Mouse (Mus musculus): ENCODE measurements around the gene Nomo1.

GRCm38 (mm10) chr7:46086378-46086777 lies 52.9 kb downstream of the Nomo1 start:
- no peak for TF ChIP-seq CTCF (IDR thresholded peaks at IDR 0.05; ENCODE audit: extremely low read depth, insufficient read length, insufficient replicate concordance, low read depth, low read length)
- TF ChIP-seq POLR2A (IDR thresholded peaks at IDR 0.05; ENCODE audit: low read depth, low read length), result no peak

Measured in small intestine, adult 2 months (tissue).